Mouse (Mus musculus): ENCODE data around the gene Cxcr6. TPM values are rescaled to one million over a fixed set of nuclear protein-coding genes. Genes with fewer than 3 reads are reported as not detected.

The Cxcr6 gene
- polyA plus RNA-seq, 1 experiment from 2014 or later: 0.22 TPM

GRCm38 (mm10) chr9:123856836-123857235 lies 50.6 kb downstream of the Cxcr6 start:
- no peaks in the 10 kb centered on the region for H3K4me1 ChIP-seq (ENCODE audit: control insufficient read depth, insufficient read depth, low read length)
- no peaks in the 10 kb centered on the region for H3K9me3 ChIP-seq (ENCODE audit: control insufficient read depth, low read length)
- no peak overlapping the region for H3K4me2 ChIP-seq (replicated peaks; ENCODE audit: low read depth, low read length)
- H3K36me3 ChIP-seq (ENCODE audit: control insufficient read depth, insufficient read depth, low read length): no peaks in the 10 kb centered on the region
- H3K4me3 ChIP-seq (ENCODE audit: low read length): no peak overlapping the region
- H3K27me3 ChIP-seq (ENCODE audit: control insufficient read depth, insufficient read depth, low read length): no peaks in the 10 kb centered on the region
- H3K9ac ChIP-seq (ENCODE audit: low read depth, low read length): no peak overlapping the region
- H3K27ac ChIP-seq (ENCODE audit: low read depth, low read length): no peak overlapping the region
- no peak for ATAC-seq (ENCODE audit: low FRiP score, low TSS enrichment)
- 92% methylated on average over 2 of the region's 2 CpGs for WGBS

Other genes with a start within 250 kb of the Cxcr6 start
- gene Slc6a20b, start 173.9 kb upstream of the Cxcr6 start, polyA plus RNA-seq (2014; fragmentation: Nextera tagmentation; extraction: Ambion mirVana): 0.32 and 0.41 TPM in 2 replicates
- 0.18 and 0.23 TPM in 2 replicates for gene Ccr9, start 128.0 kb upstream of the Cxcr6 start, polyA plus RNA-seq (2014; fragmentation: Nextera tagmentation; extraction: Ambion mirVana)
- gene Slc6a20a, start 127.6 kb upstream of the Cxcr6 start, polyA plus RNA-seq (2014; fragmentation: Nextera tagmentation; extraction: Ambion mirVana): 0.10 and 0.88 TPM in 2 replicates
- 62.0 and 66.9 TPM in 2 replicates for gene Lztfl1, start 88.8 kb upstream of the Cxcr6 start, polyA plus RNA-seq (2014; fragmentation: Nextera tagmentation; extraction: Ambion mirVana)
- gene Fyco1, start 45.4 kb downstream of the Cxcr6 start, polyA plus RNA-seq (2014; fragmentation: Nextera tagmentation; extraction: Ambion mirVana): 10.6 and 13.2 TPM in 2 replicates
- gene Xcr1, start 55.6 kb downstream of the Cxcr6 start, polyA plus RNA-seq (2014; fragmentation: Nextera tagmentation; extraction: Ambion mirVana): not detected in 2 replicates
- 1.8 and 2.9 TPM in 2 replicates for gene Ccr1, start 162.2 kb downstream of the Cxcr6 start, polyA plus RNA-seq (2014; fragmentation: Nextera tagmentation; extraction: Ambion mirVana)
- not detected in 2 replicates for gene Ccr1l1, start 171.9 kb downstream of the Cxcr6 start, polyA plus RNA-seq (2014; fragmentation: Nextera tagmentation; extraction: Ambion mirVana)
- not detected in 2 replicates for gene Ccr3, start 215.5 kb downstream of the Cxcr6 start, polyA plus RNA-seq (2014; fragmentation: Nextera tagmentation; extraction: Ambion mirVana)

Measured in kidney, embryonic 14.5 days (tissue).